In the genomic region with DNA sequence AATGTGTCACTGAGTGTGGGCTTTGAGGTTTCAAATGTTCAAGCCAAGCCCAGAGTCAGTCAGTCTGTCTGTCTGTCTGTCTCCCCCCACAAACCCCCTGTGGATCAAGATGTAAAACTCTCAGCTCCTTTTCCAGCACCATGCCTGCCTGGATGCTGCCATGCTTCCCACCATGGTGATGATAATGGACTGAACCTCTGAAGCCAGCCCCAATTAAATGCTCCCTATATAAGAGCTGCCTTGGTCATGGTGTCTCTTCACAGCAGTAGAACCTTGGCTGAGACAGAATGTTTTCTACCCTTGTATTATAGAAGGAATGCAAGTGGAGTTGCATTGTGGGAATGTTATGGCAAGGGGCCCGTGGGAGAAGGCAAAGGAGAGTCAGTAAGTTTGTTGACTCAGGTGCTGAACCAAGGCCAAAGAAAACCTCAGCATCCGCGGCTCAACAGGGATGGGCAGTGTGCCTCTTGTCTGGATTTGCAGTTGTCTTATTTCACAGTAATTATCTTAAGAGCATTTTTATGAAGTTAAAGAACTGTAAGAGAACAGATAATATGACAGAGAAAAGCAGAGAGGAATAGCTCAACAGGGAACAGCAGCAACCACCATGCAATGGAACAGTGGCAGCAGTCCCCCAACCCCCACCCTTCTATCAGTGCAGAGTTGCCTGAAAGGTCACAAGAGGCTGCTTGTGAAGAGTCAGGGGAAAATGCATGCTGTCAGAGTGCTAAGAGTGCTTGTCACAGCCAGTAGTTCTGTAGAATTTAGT, we compare ENCODE assay signal across 10 mouse cellular contexts. TPM values are rescaled to one million over a fixed set of nuclear protein-coding genes. Genes with fewer than 3 reads are reported as not detected.
DNase-seq lines count a peak whose midpoint lies in the region; ATAC-seq and TF ChIP-seq lines count a peak whose summit lies in the region.
"Had no signal": no experiment of that assay in that cellular context is flagged by ENCODE, and none has a peak within 500 bp of the region (broad histone marks: within the 10 kb centered on the region; RNA-seq: fewer than 3 reads in every experiment).

No protein-coding gene starts in this region.

- H3K27ac ChIP-seq in forebrain, embryonic 12.5 days, result 0 out of 2 replicates have a peak overlapping the region, but pooled peaks have one; percentile 36
- H3K27ac ChIP-seq in forebrain, embryonic 11.5 days (ENCODE audit: low read depth, low read length), result no peak overlapping the region
- no peak overlapping the region for H3K27ac ChIP-seq in lung, embryonic 16.5 days (ENCODE audit: low read length)
- H3K27ac ChIP-seq in heart, embryonic 15.5 days, result peak overlapping the region; percentile 62
- H3K27ac ChIP-seq in neural tube, embryonic 15.5 days (replicated peaks), result peak overlapping the region; percentile 7; the same call in 1 of the 2 replicates

- no peak for TF ChIP-seq CTCF in lung, adult 2 months (IDR thresholded peaks at IDR 0.05; ENCODE audit: insufficient read depth, low read length)

- H3K27me3 ChIP-seq in forebrain, embryonic 12.5 days, result no peaks in the 10 kb centered on the region
- H3K27me3 ChIP-seq in forebrain, embryonic 11.5 days (ENCODE audit: control insufficient read depth, insufficient read depth, low read length), result no peaks in the 10 kb centered on the region
- H3K27me3 ChIP-seq in lung, embryonic 16.5 days (ENCODE audit: control insufficient read depth, insufficient read depth, low read depth, low read length), result no peaks in the 10 kb centered on the region
- no peaks in the 10 kb centered on the region for H3K27me3 ChIP-seq in heart, embryonic 15.5 days
- no peaks in the 10 kb centered on the region for H3K27me3 ChIP-seq in neural tube, embryonic 15.5 days (replicated peaks)

- H3K36me3 ChIP-seq in forebrain, embryonic 12.5 days (replicated peaks), result no peaks in the 10 kb centered on the region
- no peaks in the 10 kb centered on the region for H3K36me3 ChIP-seq in forebrain, embryonic 11.5 days (ENCODE audit: control insufficient read depth, insufficient read depth, low read length)
- no peaks in the 10 kb centered on the region for H3K36me3 ChIP-seq in lung, embryonic 16.5 days (ENCODE audit: control insufficient read depth, insufficient read depth, low read length)
- no peaks in the 10 kb centered on the region for H3K36me3 ChIP-seq in heart, embryonic 15.5 days
- no peaks in the 10 kb centered on the region for H3K36me3 ChIP-seq in neural tube, embryonic 15.5 days

- no peak for TF ChIP-seq POLR2A in lung, adult 2 months (IDR thresholded peaks at IDR 0.05; ENCODE audit: borderline replicate concordance, extremely low read depth, low read depth, low read length)

- WGBS in forebrain, embryonic 12.5 days, result 77% methylated on average over 3 of the region's 3 CpGs
- 73% methylated on average over 3 of the region's 3 CpGs for WGBS in forebrain, embryonic 11.5 days
- WGBS in lung, embryonic 16.5 days, result 10% methylated on average over 3 of the region's 3 CpGs
- WGBS in lung, adult 2 months, result 30% methylated on average over 3 of the region's 3 CpGs
- WGBS in heart, embryonic 15.5 days, result 46% methylated on average over 3 of the region's 3 CpGs
- 76% methylated on average over 3 of the region's 3 CpGs for WGBS in neural tube, embryonic 15.5 days

- no peak overlapping the region for H3K4me2 ChIP-seq in forebrain, embryonic 12.5 days
- no peak overlapping the region for H3K4me2 ChIP-seq in forebrain, embryonic 11.5 days (ENCODE audit: low read depth, low read length, severe bottlenecking)
- no peak overlapping the region for H3K4me2 ChIP-seq in lung, embryonic 16.5 days (ENCODE audit: low read depth, low read length)
- H3K4me2 ChIP-seq in heart, embryonic 15.5 days, result no peak overlapping the region
- H3K4me2 ChIP-seq in neural tube, embryonic 15.5 days, result no peak overlapping the region

- no peak for DNase-seq in forebrain, embryonic 11.5 days (ENCODE audit: low spot score)
- no peak for DNase-seq in lung, adult 2 months
- DNase-seq in urinary bladder, postnatal 36 days (ENCODE audit: low spot score in 2 of 2), result no peak
- no peak for DNase-seq in layer of hippocampus, adult 9-10 months (ENCODE audit: low spot score)
- DNase-seq: gastrocnemius, postnatal 36 days; thymus, postnatal 4 days had no signal

- no peak for ATAC-seq in forebrain, embryonic 12.5 days (ENCODE audit: low FRiP score)
- no peak for ATAC-seq in forebrain, embryonic 11.5 days (replicated peaks; ENCODE audit: low FRiP score)
- peak; percentile 47; the same call in 1 of the 2 replicates for ATAC-seq in lung, embryonic 16.5 days (ENCODE audit: low read depth)
- peak; percentile 82 for ATAC-seq in heart, embryonic 15.5 days (replicated peaks; ENCODE audit: insufficient number of reproducible peaks, insufficient read depth, low FRiP score, low read depth)
- ATAC-seq in neural tube, embryonic 15.5 days (ENCODE audit: low FRiP score), result no peak

- H3K4me3 ChIP-seq in forebrain, embryonic 12.5 days (replicated peaks), result no peak overlapping the region
- no peak overlapping the region for H3K4me3 ChIP-seq in forebrain, embryonic 11.5 days (ENCODE audit: low read depth, low read length)
- H3K4me3 ChIP-seq in lung, embryonic 16.5 days (ENCODE audit: low read length), result no peak overlapping the region
- no peak overlapping the region for H3K4me3 ChIP-seq in lung, adult 2 months (replicated peaks; ENCODE audit: extremely low read depth, low read depth, low read length)
- no peak overlapping the region for H3K4me3 ChIP-seq in heart, embryonic 15.5 days
- H3K4me3 ChIP-seq in neural tube, embryonic 15.5 days (replicated peaks), result no peak overlapping the region

- no peaks in the 10 kb centered on the region for H3K9me3 ChIP-seq in forebrain, embryonic 12.5 days
- no peaks in the 10 kb centered on the region for H3K9me3 ChIP-seq in forebrain, embryonic 11.5 days (ENCODE audit: control insufficient read depth, low read length)
- no peaks in the 10 kb centered on the region for H3K9me3 ChIP-seq in lung, embryonic 16.5 days (ENCODE audit: control insufficient read depth, low read length)
- H3K9me3 ChIP-seq in heart, embryonic 15.5 days (replicated peaks), result no peaks in the 10 kb centered on the region
- no peaks in the 10 kb centered on the region for H3K9me3 ChIP-seq in neural tube, embryonic 15.5 days (replicated peaks)

- no peak overlapping the region for H3K9ac ChIP-seq in forebrain, embryonic 12.5 days
- H3K9ac ChIP-seq in forebrain, embryonic 11.5 days (ENCODE audit: low read length), result no peak overlapping the region
- no peak overlapping the region for H3K9ac ChIP-seq in lung, embryonic 16.5 days (ENCODE audit: low read length)
- H3K9ac ChIP-seq in heart, embryonic 15.5 days, result no peak overlapping the region
- no peak overlapping the region for H3K9ac ChIP-seq in neural tube, embryonic 15.5 days (replicated peaks)

- H3K4me1 ChIP-seq in forebrain, embryonic 12.5 days, result peaks cover 8% of the 10 kb centered on the region; the same call in 1 of the 2 replicates
- H3K4me1 ChIP-seq in forebrain, embryonic 11.5 days (replicated peaks; ENCODE audit: control insufficient read depth, insufficient read depth, low read length), result no peaks in the 10 kb centered on the region
- peaks cover 7% of the 10 kb centered on the region; the same call in 1 of the 2 replicates for H3K4me1 ChIP-seq in lung, embryonic 16.5 days (replicated peaks; ENCODE audit: control insufficient read depth, insufficient read depth, low read length)
- peaks cover 4% of the 10 kb centered on the region; the same call in 1 of the 2 replicates for H3K4me1 ChIP-seq in lung, adult 2 months (ENCODE audit: control insufficient read depth, insufficient read depth, low read length)
- peaks cover 18% of the 10 kb centered on the region for H3K4me1 ChIP-seq in heart, embryonic 15.5 days (replicated peaks)
- H3K4me1 ChIP-seq in neural tube, embryonic 15.5 days, result peaks cover 19% of the 10 kb centered on the region; the same call in 1 of the 2 replicates

RNA-seq across cellular contexts. Expression of gene Sesn1, which starts 56.5 kb away (rescaled TPM):
- polyA plus RNA-seq in forebrain, embryonic 12.5 days (2016; fragmentation: Nextera tagmentation; extraction: Ambion mirVana), result 29.0 and 34.0 TPM in 2 replicates
- 22.3 and 22.5 TPM in 2 replicates for polyA plus RNA-seq in forebrain, embryonic 11.5 days (2014; fragmentation: Nextera tagmentation; extraction: Ambion mirVana)
- polyA plus RNA-seq in lung, embryonic 16.5 days (2015; fragmentation: Nextera tagmentation; extraction: Ambion mirVana), result 29.2 and 29.8 TPM in 2 replicates
- 15.9 and 20.8 TPM in 2 replicates for polyA plus RNA-seq in lung, adult 2 months (2012; rRNA removed)
- 36.7 and 40.2 TPM in 2 replicates for polyA plus RNA-seq in heart, embryonic 15.5 days (2015; fragmentation: Nextera tagmentation; extraction: Ambion mirVana)
- 33.4 and 38.3 TPM in 2 replicates for polyA plus RNA-seq in neural tube, embryonic 15.5 days (2015; fragmentation: Nextera tagmentation; extraction: Ambion mirVana)

RNA-seq across cellular contexts. Expression of gene Cep57l1, which starts 56.6 kb away (rescaled TPM):
- 21.9 and 26.0 TPM in 2 replicates for polyA plus RNA-seq in forebrain, embryonic 12.5 days (2016; fragmentation: Nextera tagmentation; extraction: Ambion mirVana)
- polyA plus RNA-seq in forebrain, embryonic 11.5 days (2014; fragmentation: Nextera tagmentation; extraction: Ambion mirVana), result 25.8 and 27.1 TPM in 2 replicates
- 28.8 and 28.9 TPM in 2 replicates for polyA plus RNA-seq in lung, embryonic 16.5 days (2015; fragmentation: Nextera tagmentation; extraction: Ambion mirVana)
- 0.79 and 1.4 TPM in 2 replicates for polyA plus RNA-seq in lung, adult 2 months (2012; rRNA removed)
- 20.0 and 20.4 TPM in 2 replicates for polyA plus RNA-seq in heart, embryonic 15.5 days (2015; fragmentation: Nextera tagmentation; extraction: Ambion mirVana)
- polyA plus RNA-seq in neural tube, embryonic 15.5 days (2015; fragmentation: Nextera tagmentation; extraction: Ambion mirVana), result 15.7 and 19.4 TPM in 2 replicates

Comparison
In these comparisons a context has a peak if more than half of its experiments do, and no peak if none do; other contexts are left out.
1. H3K27ac ChIP-seq: peak in forebrain, embryonic 12.5 days (single experiment), heart, embryonic 15.5 days (single experiment) and neural tube, embryonic 15.5 days (single experiment); none in forebrain, embryonic 11.5 days (single experiment) and lung, embryonic 16.5 days (single experiment).
2. ATAC-seq: peak in lung, embryonic 16.5 days (single experiment) and heart, embryonic 15.5 days (single experiment); none in forebrain, embryonic 12.5 days (single experiment), forebrain, embryonic 11.5 days (single experiment) and neural tube, embryonic 15.5 days (single experiment).